Comparison of ENCODE assay signal across 8 mouse cellular contexts in genomic region chr4:135493691-135494520, GRCm38 (mm10). TPM values are rescaled to one million over a fixed set of nuclear protein-coding genes. Genes with fewer than 3 reads are reported as not detected.
DNase-seq lines count a peak whose midpoint lies in the region; ATAC-seq and TF ChIP-seq lines count a peak whose summit lies in the region.

No protein-coding gene starts in this region.

- peak overlapping the region; percentile 57 for H3K9ac ChIP-seq in ES-E14 (ENCODE audit: insufficient read depth, low read depth, low read length, poor library complexity, severe bottlenecking)
- H3K9ac ChIP-seq in embryonic facial prominence, embryonic 15.5 days: 0 out of 2 replicates have a peak overlapping the region, but pooled peaks have one; percentile 21

- H3K4me3 ChIP-seq in ES-E14 (ENCODE audit: insufficient read depth in 1 of 2, low read depth in 1 of 2, low read length in 2 of 2, poor library complexity in 1 of 2, severe bottlenecking in 1 of 2): peak overlapping the region; percentile 75 to 95
- H3K4me3 ChIP-seq in bone marrow, adult 2 months (replicated peaks; ENCODE audit: control insufficient read depth, low read depth, low read length): peak overlapping the region; percentile 92
- H3K4me3 ChIP-seq in embryonic facial prominence, embryonic 15.5 days (replicated peaks): peak overlapping the region; percentile 76
- H3K4me3 ChIP-seq in hindbrain, embryonic 10.5 days: peak overlapping the region; percentile 85

- TF ChIP-seq CTCF in bone marrow, adult 2 months (IDR thresholded peaks at IDR 0.05; ENCODE audit: control insufficient read depth, insufficient read depth, low read length): peak; percentile 29; the same call in 1 of the 2 replicates

- under 1% methylated on average over 33 of the region's 33 CpGs for WGBS in bone marrow, adult 2 months
- WGBS in embryonic facial prominence, embryonic 15.5 days: under 1% methylated on average over 33 of the region's 33 CpGs
- 3% methylated on average over 33 of the region's 33 CpGs for WGBS in hindbrain, embryonic 10.5 days

- no peaks in the 10 kb centered on the region for H3K9me3 ChIP-seq in ES-E14 (ENCODE audit: control insufficient read depth, insufficient read depth, low read depth, low read length)
- H3K9me3 ChIP-seq in embryonic facial prominence, embryonic 15.5 days (replicated peaks): no peaks in the 10 kb centered on the region
- H3K9me3 ChIP-seq in hindbrain, embryonic 10.5 days: no peaks in the 10 kb centered on the region

- H3K27me3 ChIP-seq in embryonic facial prominence, embryonic 15.5 days: no peaks in the 10 kb centered on the region
- no peaks in the 10 kb centered on the region for H3K27me3 ChIP-seq in hindbrain, embryonic 10.5 days (ENCODE audit: insufficient read depth, poor library complexity, severe bottlenecking)

- TF ChIP-seq POLR2A in bone marrow, adult 2 months (IDR thresholded peaks at IDR 0.05; ENCODE audit: borderline replicate concordance, control insufficient read depth, low read depth, low read length): no peak

- H3K36me3 ChIP-seq in ES-E14 (ENCODE audit: control insufficient read depth, insufficient read depth, low read length, poor library complexity, severe bottlenecking): no peaks in the 10 kb centered on the region
- H3K36me3 ChIP-seq in embryonic facial prominence, embryonic 15.5 days: no peaks in the 10 kb centered on the region
- peaks cover 9% of the 10 kb centered on the region for H3K36me3 ChIP-seq in hindbrain, embryonic 10.5 days

- H3K4me1 ChIP-seq in ES-E14 (ENCODE audit: control insufficient read depth in 2 of 2, insufficient read depth in 2 of 2, low read length in 2 of 2, poor library complexity in 1 of 2): peaks cover 3 to 8% of the 10 kb centered on the region in 2 experiments; a peak in 1 of 4 replicates
- no peaks in the 10 kb centered on the region; the same call in 1 of the 2 replicates for H3K4me1 ChIP-seq in bone marrow, adult 2 months (ENCODE audit: control insufficient read depth, insufficient read depth, low read length)
- peaks cover 12% of the 10 kb centered on the region; the same call in 1 of the 2 replicates for H3K4me1 ChIP-seq in embryonic facial prominence, embryonic 15.5 days
- H3K4me1 ChIP-seq in hindbrain, embryonic 10.5 days (replicated peaks): peaks cover 27% of the 10 kb centered on the region

- no peak overlapping the region for H3K27ac ChIP-seq in ES-E14 (ENCODE audit: insufficient read depth, low read depth, low read length, poor library complexity, severe bottlenecking)
- peak overlapping the region; percentile 38 for H3K27ac ChIP-seq in bone marrow, adult 2 months (ENCODE audit: control insufficient read depth, insufficient read depth, low read depth, low read length, poor library complexity)
- H3K27ac ChIP-seq in embryonic facial prominence, embryonic 15.5 days (replicated peaks): peak overlapping the region; percentile 13; the same call in 1 of the 2 replicates
- no peak overlapping the region for H3K27ac ChIP-seq in hindbrain, embryonic 10.5 days

- in situ Hi-C loops in ES-E14 (cut with MboI; ENCODE audit: low sequenced_read_pairs in 2 of 2, unreplicated experiment in 2 of 2): no loop called here

- 0 out of 2 replicates have a peak, but pooled peaks have one; percentile 18 for ATAC-seq in embryonic facial prominence, embryonic 15.5 days (ENCODE audit: insufficient number of reproducible peaks, low FRiP score, low TSS enrichment, low read depth)
- no peak; the same call in 1 of the 2 replicates for ATAC-seq in monocyte, adult 5-6 weeks (replicated peaks; ENCODE audit: insufficient number of reproducible peaks, low FRiP score, low TSS enrichment, poor library complexity, severe bottlenecking)

- H3K4me2 ChIP-seq in embryonic facial prominence, embryonic 15.5 days (replicated peaks): peak overlapping the region; percentile 97

- DNase-seq in ES-E14 (ENCODE audit: low read depth, low spot score): no peak
- peak; percentile 27 for DNase-seq in hindbrain, embryonic 10.5 days (ENCODE audit: low spot score)
- DNase-seq in layer of hippocampus, postnatal 14 days (ENCODE audit: low spot score in 2 of 2): peak; percentile 33 to 34
- peak; percentile 58 for DNase-seq in lung, postnatal 10 days
- DNase-seq in right cerebral cortex, adult 2 months (ENCODE audit: low spot score in 2 of 2): peak; percentile 36 to 54

TF ChIP-seq in ES-E14, 5 proteins besides CTCF, POLR2A, EP300 and RAD21:
- TF ChIP-seq ZC3H11A (IDR thresholded peaks at IDR 0.05; ENCODE audit: borderline replicate concordance, low read depth, low read length) (no peak), ZNF384 (IDR thresholded peaks at IDR 0.05; ENCODE audit: low read depth, low read length) (0 out of 2 replicates have a peak, but pooled peaks have one; percentile 7)

RNA-seq across cellular contexts. Expression of gene Stpg1, which starts 0.7 kb away (rescaled TPM):
- total RNA-seq in ES-E14 (2012; rRNA removed): 0.09 and 0.26 TPM in 2 replicates
- polyA plus RNA-seq in bone marrow, adult 2 months (2011; ENCODE audit: insufficient read depth, insufficient read length, low replicate concordance, missing spikeins): 1.4 TPM in 1 of 2 replicates, not detected in the other
- 0.87 and 1.9 TPM in 2 replicates for polyA plus RNA-seq in embryonic facial prominence, embryonic 15.5 days (2015; fragmentation: Nextera tagmentation; extraction: Ambion mirVana)
- polyA plus RNA-seq in hindbrain, embryonic 10.5 days (2016; fragmentation: Nextera tagmentation; extraction: Ambion mirVana): 0.66 and 1.2 TPM in 2 replicates
- 1 to 10 TPM; 1.7 to 1.8 TPM for total RNA-seq in layer of hippocampus, postnatal 14 days (2021)
- not detected in 3 replicates for total RNA-seq in monocyte, adult 5-6 weeks (2017)

RNA-seq across cellular contexts. Expression of gene Nipal3, which starts 0.9 kb away (rescaled TPM):
- 15.3 and 35.0 TPM in 2 replicates for total RNA-seq in ES-E14 (2012; rRNA removed)
- polyA plus RNA-seq in bone marrow, adult 2 months (2011; ENCODE audit: insufficient read depth, insufficient read length, low replicate concordance, missing spikeins): 10.9 and 18.5 TPM in 2 replicates
- 2.5 and 2.9 TPM in 2 replicates for polyA plus RNA-seq in embryonic facial prominence, embryonic 15.5 days (2015; fragmentation: Nextera tagmentation; extraction: Ambion mirVana)
- polyA plus RNA-seq in hindbrain, embryonic 10.5 days (2016; fragmentation: Nextera tagmentation; extraction: Ambion mirVana): 1.8 and 2.5 TPM in 2 replicates
- 10 to 100 TPM; 77.5 to 92.8 TPM for total RNA-seq in layer of hippocampus, postnatal 14 days (2021)
- 16.7 to 50.4 TPM (median 25.1 TPM) in 3 replicates for total RNA-seq in monocyte, adult 5-6 weeks (2017)

Comparison
In these comparisons a context has a peak if more than half of its experiments do, and no peak if none do; other contexts are left out.
1. H3K27ac ChIP-seq: peak in bone marrow, adult 2 months (single experiment) and embryonic facial prominence, embryonic 15.5 days (single experiment); none in ES-E14 (single experiment) and hindbrain, embryonic 10.5 days (single experiment).
2. Peak in every context shown above with its lines, with median percentiles within 50 percentile points of each other: H3K4me3 ChIP-seq.